Mouse (Mus musculus): ENCODE results near the gene Rad54l. TPM values are rescaled to one million over a fixed set of nuclear protein-coding genes. Genes with fewer than 3 reads are reported as not detected.

Gene Rad54l
- polyA plus RNA-seq (2017; shearing (Covaris generic)), result 0.97 TPM

DNA sequence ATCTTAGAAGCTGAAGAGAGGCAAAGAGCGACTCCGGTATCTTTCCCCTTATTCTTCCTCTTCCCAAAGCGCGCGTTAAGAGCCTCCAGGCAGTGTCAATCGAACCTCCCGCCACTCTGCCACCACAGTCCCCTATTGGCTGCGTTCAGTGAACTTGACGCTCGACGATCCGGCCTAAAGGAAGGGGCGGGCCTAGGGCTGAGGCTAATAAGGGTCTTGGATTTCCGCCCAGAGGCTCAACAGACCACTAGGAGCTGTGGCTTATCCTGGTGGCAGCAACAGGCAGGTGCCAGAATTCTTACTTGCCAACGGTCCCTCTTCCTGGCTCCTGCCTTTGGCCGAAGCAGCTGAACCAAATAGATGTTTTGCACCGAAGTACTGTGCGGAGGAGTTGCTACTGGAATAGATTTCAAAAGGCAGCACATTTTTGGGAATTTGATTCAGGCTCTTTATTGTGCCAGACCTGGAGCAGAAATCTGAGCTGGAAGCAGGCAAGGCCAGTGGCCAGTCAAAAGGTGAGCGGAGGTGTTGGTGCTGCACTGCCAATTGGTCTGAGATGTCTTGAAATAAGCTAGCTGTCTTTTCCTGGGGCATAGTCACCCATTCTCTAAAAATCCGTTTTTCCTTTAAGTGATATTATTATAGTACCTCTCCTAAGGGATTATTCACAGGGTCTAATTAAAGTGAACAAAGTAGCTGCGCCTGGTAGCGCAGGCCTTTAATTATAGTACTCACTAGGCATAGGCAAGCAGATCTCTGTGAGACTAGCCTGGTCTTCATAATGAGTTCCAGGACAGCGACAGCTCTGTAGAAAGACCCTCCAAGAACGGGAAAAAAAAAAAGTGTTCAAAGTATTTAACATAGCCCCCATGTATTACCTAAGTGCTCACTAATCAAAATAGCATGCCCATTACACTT lies at the start of gene Rad54l, which contains the start of gene Pomgnt1:
Rad54l (minus strand) TSS at position 89 of the 918 bp plus-strand sequence.
Pomgnt1 (plus strand) TSS at position 239 of the 918 bp plus-strand sequence.

GRCm38 (mm10) chr4:116173072-116173471 lies 49.6 kb upstream of the Rad54l start, which contains the start of the genes 1700042G07Rik and Gm49337:
1700042G07Rik (plus strand) TSS chr4:116173372.
Gm49337 (plus strand) TSS chr4:116173384.

DNA sequence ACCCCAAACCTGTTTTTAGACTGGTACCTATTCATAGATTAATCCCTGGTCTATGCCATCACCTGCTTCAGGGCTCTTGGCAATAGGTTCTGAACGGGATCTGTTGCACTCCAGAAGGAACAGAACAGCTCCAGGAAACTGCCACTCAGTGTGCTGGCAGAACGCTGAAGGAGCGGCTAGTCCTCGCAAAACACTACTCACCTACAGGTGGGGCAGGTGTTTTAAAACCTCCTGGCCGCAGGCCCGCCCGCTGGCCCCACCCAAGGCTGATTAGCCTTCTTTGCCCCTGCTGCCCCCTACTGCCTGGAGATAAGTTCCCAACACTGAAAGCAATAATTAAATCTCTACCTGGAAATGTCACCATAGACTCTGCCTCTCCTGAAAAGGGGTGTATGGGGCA lies 43.9 kb upstream of the Rad54l start, which contains the start of gene Tspan1:
Tspan1 (minus strand) TSS at position 198 of the 400 bp plus-strand sequence.

DNA sequence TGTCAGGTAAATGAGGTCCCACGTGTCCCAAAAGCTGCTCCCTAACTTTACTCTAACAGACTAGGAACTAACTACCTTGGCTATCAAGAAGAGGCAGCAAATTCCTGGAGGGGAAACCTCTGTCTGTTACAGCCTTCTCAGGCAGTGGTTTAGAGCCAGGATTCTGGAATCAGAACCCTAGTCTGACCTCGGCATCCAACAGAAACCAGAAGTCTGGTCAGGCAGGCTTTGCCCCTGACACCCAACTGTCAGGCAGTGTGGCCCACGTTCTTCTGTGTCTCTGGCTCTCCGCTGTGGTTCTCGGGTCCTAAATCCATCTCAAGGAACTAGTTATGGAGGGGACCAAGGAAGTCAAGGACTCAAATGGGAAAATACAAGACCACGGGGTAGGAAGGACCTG lies 27.7 kb upstream of the Rad54l start, which contains the start of gene Lurap1:
Lurap1 (minus strand) TSS at position 101 of the 400 bp plus-strand sequence.

DNA sequence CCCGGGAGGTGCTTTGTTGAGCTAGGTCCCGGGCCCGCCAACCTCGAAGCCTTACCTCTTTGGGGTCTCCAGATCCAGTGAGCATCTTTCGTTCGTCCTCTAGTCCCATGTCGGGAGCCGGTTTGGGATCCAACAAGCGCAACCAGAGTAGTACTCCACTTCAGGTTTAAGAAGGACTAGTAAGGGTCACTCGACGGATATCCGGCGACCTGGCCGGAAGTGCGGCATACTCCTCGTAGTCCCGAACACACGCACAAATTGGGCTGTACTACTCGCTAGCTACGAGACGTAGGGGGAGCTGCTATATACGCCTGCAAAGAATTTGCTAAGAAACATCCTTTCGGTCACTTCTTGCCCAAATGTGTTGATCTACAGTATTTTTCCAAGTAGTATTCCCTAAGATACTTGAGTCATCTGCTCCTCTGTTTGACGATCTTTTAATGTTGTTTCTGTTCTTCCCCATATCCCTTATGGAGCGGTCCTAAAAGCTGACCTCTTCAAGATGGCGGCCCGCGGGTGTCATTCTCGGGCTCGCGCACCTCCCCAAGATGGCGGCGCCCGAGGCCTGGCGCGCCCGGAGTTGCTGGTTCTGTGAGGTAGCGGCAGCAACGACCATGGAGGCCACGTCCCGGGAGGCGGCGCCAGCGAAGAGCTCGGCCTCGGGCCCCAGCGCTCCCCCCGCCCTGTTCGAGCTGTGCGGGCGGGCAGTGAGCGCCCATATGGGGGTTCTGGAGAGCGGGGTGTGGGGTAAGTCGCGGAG lies 48.4 kb downstream of the Rad54l start, which contains the start of the genes Uqcrh and Lrrc41:
Uqcrh (minus strand) TSS at position 211 of the 760 bp plus-strand sequence.
Lrrc41 (plus strand) TSS at position 409 of the 760 bp plus-strand sequence.

GRCm38 (mm10) chr4:116053399-116053961 lies 70.0 kb downstream of the Rad54l start, which contains the start of gene Nsun4:
Nsun4 (minus strand) TSS chr4:116053876.

Other genes starting within 250 kb of the Rad54l start
- 0.17 TPM for gene Kncn, start 239.3 kb downstream of the Rad54l start, polyA plus RNA-seq (2017; shearing (Covaris generic))
- gene 6430628N08Rik, start 233.0 kb downstream of the Rad54l start, polyA plus RNA-seq (2017; shearing (Covaris generic)), result not detected
- not detected for gene Dmbx1, start 183.8 kb downstream of the Rad54l start, polyA plus RNA-seq (2017; shearing (Covaris generic))
- 192 TPM for gene Faah, start 105.8 kb downstream of the Rad54l start, polyA plus RNA-seq (2017; shearing (Covaris generic))
- 53.4 TPM for gene Nsun4, start 69.8 kb downstream of the Rad54l start, polyA plus RNA-seq (2017; shearing (Covaris generic))
- 472 TPM for gene Uqcrh, start 48.6 kb downstream of the Rad54l start, polyA plus RNA-seq (2017; shearing (Covaris generic))
- gene Lrrc41, start 48.4 kb downstream of the Rad54l start, polyA plus RNA-seq (2017; shearing (Covaris generic)), result 42.7 TPM
- gene Pomgnt1, start 150 bp upstream of the Rad54l start, polyA plus RNA-seq (2017; shearing (Covaris generic)), result 22.9 TPM
- gene Lurap1, start 27.6 kb upstream of the Rad54l start, polyA plus RNA-seq (2017; shearing (Covaris generic)), result not detected
- gene Tspan1, start 43.9 kb upstream of the Rad54l start, polyA plus RNA-seq (2017; shearing (Covaris generic)), result not detected
- gene 1700042G07Rik, start 49.7 kb upstream of the Rad54l start, polyA plus RNA-seq (2017; shearing (Covaris generic)), result not detected
- not detected for gene Gm49337, start 49.7 kb upstream of the Rad54l start, polyA plus RNA-seq (2017; shearing (Covaris generic))
- gene Pik3r3, start 97.9 kb upstream of the Rad54l start, polyA plus RNA-seq (2017; shearing (Covaris generic)), result 2.9 TPM

Data from naive thymus-derived CD4-positive, alpha-beta T cell, adult 5 months (primary cell).